Mouse (Mus musculus) brain, embryonic 14.5 days (tissue): ENCODE results near the gene Col8a2.

Experiments used
- CTCF ChIP-seq: fragments of 200-500 bp; IDR thresholded peaks from 2 replicates; pipeline ENCODE4 v1.5.1; 2012; ENCODE audit warnings: inconsistent platforms, mild to moderate bottlenecking, moderate library complexity, borderline replicate concordance; ENCODE audit not compliant: insufficient read depth, insufficient read length; ENCODE audit errors: extremely low read depth
- POLR2A ChIP-seq: fragments of 200-500 bp; IDR thresholded peaks from 2 replicates; pipeline ENCODE4 v1.6.1; 2012; ENCODE audit warnings: mild to moderate bottlenecking, inconsistent platforms, borderline replicate concordance; ENCODE audit not compliant: poor library complexity, insufficient read depth, insufficient read length, severe bottlenecking; ENCODE audit errors: extremely low read depth

GRCm38 (mm10) chr4:126273753-126274152 is 12.8 kb upstream of the Col8a2 start:
- TF ChIP-seq CTCF (no peak), POLR2A (no peak)
